Mouse (Mus musculus): ENCODE measurements at regions not wholly inside any gene's neighbourhood (a gene's known extent, or its start where the extent isn't known, plus 50 kb on each side); places are given as distances from the start of the nearest gene placed in this dataset.
"Not testable (repeated sequence)": the region's sequence is repeated elsewhere in the genome, so short reads cannot be mapped to it uniquely, and the experiment has no call there.

- not testable (repeated sequence) for DNase-seq (ENCODE audit: low read depth, low spot score)
These were observed 210.0 kb downstream of the Rchy1 start for GRCm38 (mm10) chr5:91752846-91753245.

- DNase-seq (ENCODE audit: low read depth, low spot score): no peak
These were observed 211.7 kb downstream of the Rchy1 start for GRCm38 (mm10) chr5:91751168-91751567.

GRCm38 (mm10) chr5:91746077-91746476 lies 216.8 kb downstream of the Rchy1 start:
- no peak for DNase-seq (ENCODE audit: low read depth, low spot score)

GRCm38 (mm10) chr5:91744389-91744788 lies 218.5 kb downstream of the Rchy1 start:
- DNase-seq (ENCODE audit: low read depth, low spot score): no peak

GRCm38 (mm10) chr5:91740159-91740537 lies 222.7 kb downstream of the Rchy1 start:
- DNase-seq (ENCODE audit: low read depth, low spot score): no peak

GRCm38 (mm10) chr5:91739433-91740158 lies 222.2 kb downstream of the Parm1 start:
- DNase-seq (ENCODE audit: low read depth, low spot score): peak; percentile 36

GRCm38 (mm10) chr5:91732002-91732401 lies 214.6 kb downstream of the Parm1 start:
- DNase-seq (ENCODE audit: low read depth, low spot score): no peak

- DNase-seq (ENCODE audit: low read depth, low spot score): no peak
These were observed 213.7 kb downstream of the Parm1 start for GRCm38 (mm10) chr5:91731155-91731554.

GRCm38 (mm10) chr5:91729868-91730267 lies 212.5 kb downstream of the Parm1 start:
- no peak for DNase-seq (ENCODE audit: low read depth, low spot score)

- no peak for DNase-seq (ENCODE audit: low read depth, low spot score)
These were observed 212.0 kb downstream of the Parm1 start for GRCm38 (mm10) chr5:91729415-91729814.

GRCm38 (mm10) chr5:91727448-91727847 lies 210.0 kb downstream of the Parm1 start:
- no peak for DNase-seq (ENCODE audit: low read depth, low spot score)

- DNase-seq (ENCODE audit: low read depth, low spot score): no peak
These were observed 208.7 kb downstream of the Parm1 start for GRCm38 (mm10) chr5:91726118-91726500.

- DNase-seq (ENCODE audit: low read depth, low spot score): no peak
These were observed 208.1 kb downstream of the Parm1 start for GRCm38 (mm10) chr5:91725380-91726117.

- DNase-seq (ENCODE audit: low read depth, low spot score): no peak
These were observed 207.5 kb downstream of the Parm1 start for GRCm38 (mm10) chr5:91724881-91725280.

GRCm38 (mm10) chr5:91723416-91723815 lies 206.0 kb downstream of the Parm1 start:
- DNase-seq (ENCODE audit: low read depth, low spot score): no peak

GRCm38 (mm10) chr5:91722982-91723381 lies 205.6 kb downstream of the Parm1 start:
- no peak for DNase-seq (ENCODE audit: low read depth, low spot score)

GRCm38 (mm10) chr5:91722403-91722802 lies 205.0 kb downstream of the Parm1 start:
- DNase-seq (ENCODE audit: low read depth, low spot score): no peak

GRCm38 (mm10) chr5:91721231-91722096 lies 204.0 kb downstream of the Parm1 start:
- no peak for DNase-seq (ENCODE audit: low read depth, low spot score)

- no peak for DNase-seq (ENCODE audit: low read depth, low spot score)
These were observed 195.6 kb downstream of the Parm1 start for GRCm38 (mm10) chr5:91713020-91713419.

- DNase-seq (ENCODE audit: low read depth, low spot score): peak; percentile 44
These were observed 192.3 kb downstream of the Parm1 start for GRCm38 (mm10) chr5:91709494-91710286.

GRCm38 (mm10) chr5:91708149-91708548 lies 190.7 kb downstream of the Parm1 start:
- DNase-seq (ENCODE audit: low read depth, low spot score): no peak
